Mouse (Mus musculus): ENCODE data around the gene Pik3c2b.

DNA sequence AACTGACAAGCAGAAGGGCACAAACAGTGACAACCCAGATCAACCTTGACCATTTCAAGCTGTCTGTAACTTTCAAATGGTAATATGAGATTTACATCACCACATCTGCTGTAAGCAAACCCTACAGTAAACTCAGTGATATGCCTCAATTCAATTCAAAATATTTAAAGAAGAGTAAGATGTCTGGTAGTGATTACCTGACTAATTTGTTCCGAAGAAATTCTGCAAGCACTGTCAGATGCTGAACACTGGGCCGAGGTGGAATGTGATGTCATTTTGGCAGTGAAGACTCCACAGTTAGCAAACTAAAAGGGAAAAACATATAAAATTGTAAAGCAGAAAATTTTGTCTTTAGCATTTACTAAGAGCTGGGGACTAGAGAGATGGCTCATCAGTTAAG lies 26.9 kb upstream of the Pik3c2b start:
- TF ChIP-seq EP300 (IDR thresholded peaks at IDR 0.05; ENCODE audit: low read depth) (no peak), CTCF (IDR thresholded peaks at IDR 0.05; ENCODE audit: low read depth) (no peak)
